Mouse (Mus musculus): ENCODE data around the gene Gng7. TPM values are rescaled to one million over a fixed set of nuclear protein-coding genes. Genes with fewer than 3 reads are reported as not detected.
"Not testable (repeated sequence)": the region's sequence is repeated elsewhere in the genome, so short reads cannot be mapped to it uniquely, and the experiment has no call there.

Gng7 gene
- polyA plus RNA-seq, 1 experiment from 2014 or later: 1.4 TPM

DNA sequence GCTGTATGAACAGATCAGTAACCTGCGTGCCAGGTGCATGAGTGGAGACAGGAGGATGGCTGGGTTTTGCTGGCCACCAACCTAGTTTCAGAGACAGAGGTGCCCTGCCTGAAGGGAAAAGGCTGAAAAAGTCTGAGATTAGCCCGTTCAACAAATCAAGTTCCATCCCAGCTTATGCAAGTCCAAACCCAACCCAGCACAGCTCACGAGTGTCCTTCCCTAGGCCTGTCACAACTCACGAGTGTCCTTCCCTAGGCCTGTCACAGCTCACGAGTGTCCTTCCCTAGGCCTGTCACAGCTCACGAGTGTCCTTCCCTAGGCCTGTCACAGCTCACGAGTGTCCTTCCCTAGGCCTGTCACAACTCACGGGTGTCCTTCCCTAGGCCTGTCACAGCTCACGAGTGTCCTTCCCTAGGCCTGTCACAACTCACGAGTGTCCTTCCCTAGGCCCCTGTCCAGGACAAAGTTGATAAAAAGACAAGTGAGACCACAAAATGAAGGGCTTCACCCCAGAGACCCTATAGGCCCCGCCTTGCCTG is 41.1 kb upstream of the Gng7 start:
- H3K4me1 ChIP-seq (ENCODE audit: control insufficient read depth in 2 of 2, insufficient read depth in 2 of 2, low read length in 2 of 2): peaks cover 9 to 24% of the 10 kb centered on the region in 2 experiments; a peak in 3 of 4 replicates
- H3K9ac ChIP-seq (ENCODE audit: low read length); H3K27ac ChIP-seq (replicated peaks in 1 of 2; ENCODE audit: control insufficient read depth in 1 of 2, insufficient read depth in 1 of 2, low read depth in 2 of 2, low read length in 2 of 2); H3K27me3 ChIP-seq (ENCODE audit: control insufficient read depth, insufficient read depth, low read length); H3K9me3 ChIP-seq (ENCODE audit: control insufficient read depth, low read length); ATAC-seq (ENCODE audit: insufficient number of reproducible peaks, insufficient read depth, low FRiP score, low read depth); H3K4me3 ChIP-seq (ENCODE audit: control insufficient read depth in 1 of 2, insufficient read depth in 1 of 2, low read depth in 1 of 2, low read length in 2 of 2); H3K4me2 ChIP-seq (ENCODE audit: low read length): not testable (repeated sequence)
- WGBS: 77% methylated on average over 8 of the region's 11 CpGs
- H3K36me3 ChIP-seq (ENCODE audit: control insufficient read depth, insufficient read depth, low read length): peaks cover 31% of the 10 kb centered on the region

DNA sequence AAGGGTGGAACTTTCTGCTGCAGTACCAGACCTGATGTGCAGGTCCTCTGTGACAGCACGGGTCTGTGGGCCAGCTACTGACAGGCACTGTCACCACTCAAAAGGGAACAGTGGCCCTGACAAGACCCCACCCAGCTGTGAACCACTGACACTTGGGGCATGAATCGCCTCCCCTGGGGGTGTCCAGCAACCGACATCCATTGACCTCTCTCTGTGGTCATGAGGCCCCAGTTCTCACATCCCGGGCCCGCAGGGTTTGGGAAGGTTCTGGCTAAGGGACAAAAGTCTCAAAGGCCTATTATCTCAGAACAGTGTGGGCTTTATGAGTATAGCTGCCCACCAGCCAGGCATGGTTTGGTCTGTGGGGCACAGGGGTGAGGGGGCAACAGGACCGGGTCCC is 40.4 kb upstream of the Gng7 start:
- 0 out of 2 replicates have a peak overlapping the region, but pooled peaks have one; percentile 16 for H3K9ac ChIP-seq (ENCODE audit: low read length)
- H3K4me2 ChIP-seq (ENCODE audit: low read length): no peak overlapping the region
- whole genome bisulfite sequencing: 81% methylated on average over 6 of the region's 6 CpGs
- no peaks in the 10 kb centered on the region for H3K9me3 ChIP-seq (ENCODE audit: control insufficient read depth, low read length)
- no peak overlapping the region for H3K4me3 ChIP-seq (ENCODE audit: control insufficient read depth in 1 of 2, insufficient read depth in 1 of 2, low read depth in 1 of 2, low read length in 2 of 2)
- peaks cover 9 to 24% of the 10 kb centered on the region in 2 experiments; a peak in 3 of 4 replicates for H3K4me1 ChIP-seq (ENCODE audit: control insufficient read depth in 2 of 2, insufficient read depth in 2 of 2, low read length in 2 of 2)
- ATAC-seq (ENCODE audit: insufficient number of reproducible peaks, insufficient read depth, low FRiP score, low read depth): no peak
- H3K27ac ChIP-seq (replicated peaks in 1 of 2; ENCODE audit: control insufficient read depth in 1 of 2, insufficient read depth in 1 of 2, low read depth in 2 of 2, low read length in 2 of 2): no peak overlapping the region
- H3K36me3 ChIP-seq (ENCODE audit: control insufficient read depth, insufficient read depth, low read length): peaks cover 38% of the 10 kb centered on the region
- no peaks in the 10 kb centered on the region for H3K27me3 ChIP-seq (ENCODE audit: control insufficient read depth, insufficient read depth, low read length)

DNA sequence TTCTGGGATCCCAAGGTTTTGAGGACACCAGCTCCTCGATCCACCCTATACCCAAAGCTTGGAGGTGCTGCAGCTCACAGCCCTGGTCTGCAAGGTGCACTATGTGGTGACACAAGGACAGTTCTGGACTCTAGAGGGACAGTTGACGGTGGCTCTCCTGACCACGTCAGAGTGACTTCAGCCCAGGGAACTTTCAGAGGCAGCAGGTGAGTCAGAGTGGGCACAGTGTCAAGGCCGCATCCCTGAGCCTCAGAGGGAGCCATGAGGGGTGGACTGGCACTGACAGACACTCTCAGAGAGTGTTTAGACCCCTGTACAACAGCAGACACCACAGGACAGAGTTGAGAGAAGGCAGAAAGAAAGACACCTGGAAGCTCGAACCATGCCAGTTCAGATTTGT is 37.8 kb upstream of the Gng7 start:
- Histone ChIP-seq H3K4me2 (ENCODE audit: low read length) (no peak overlapping the region), H3K9ac (ENCODE audit: low read length) (no peak overlapping the region), H3K4me3 (ENCODE audit: control insufficient read depth in 1 of 2, insufficient read depth in 1 of 2, low read depth in 1 of 2, low read length in 2 of 2) (no peak overlapping the region), H3K27ac (replicated peaks in 1 of 2; ENCODE audit: control insufficient read depth in 1 of 2, insufficient read depth in 1 of 2, low read depth in 2 of 2, low read length in 2 of 2) (no peak overlapping the region), H3K4me1 (ENCODE audit: control insufficient read depth in 2 of 2, insufficient read depth in 2 of 2, low read length in 2 of 2) (peaks cover 0 to 6% of the 10 kb centered on the region in 2 experiments; a peak in 2 of 4 replicates), H3K36me3 (ENCODE audit: control insufficient read depth, insufficient read depth, low read length) (peaks cover 64% of the 10 kb centered on the region), H3K9me3 (ENCODE audit: control insufficient read depth, low read length) (no peaks in the 10 kb centered on the region), H3K27me3 (ENCODE audit: control insufficient read depth, insufficient read depth, low read length) (no peaks in the 10 kb centered on the region)
- no peak for ATAC-seq (ENCODE audit: insufficient number of reproducible peaks, insufficient read depth, low FRiP score, low read depth)
- WGBS: 88% methylated on average over 5 of the region's 5 CpGs

DNA sequence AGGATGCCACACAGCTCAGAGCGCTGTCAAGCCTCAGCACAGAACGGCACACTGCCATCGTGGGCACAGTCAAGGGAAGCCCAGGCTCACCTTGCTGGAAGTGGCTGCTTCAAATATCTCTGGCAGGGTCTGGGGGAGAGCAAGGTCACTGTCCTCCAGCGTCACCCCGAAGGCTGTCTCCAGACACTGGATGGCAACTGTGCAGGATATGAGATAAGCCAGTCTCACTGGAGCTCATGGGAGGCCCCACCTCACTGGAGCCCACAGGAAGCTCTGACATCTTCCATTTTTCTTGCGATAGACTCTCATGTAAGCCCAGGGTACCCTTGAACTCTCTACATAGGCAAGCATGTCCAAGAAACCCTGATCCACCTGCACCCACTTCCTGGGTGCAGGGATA is 36.4 kb upstream of the Gng7 start:
- H3K9me3 ChIP-seq (ENCODE audit: control insufficient read depth, low read length): no peaks in the 10 kb centered on the region
- no peak overlapping the region for H3K9ac ChIP-seq (ENCODE audit: low read length)
- no peak overlapping the region for H3K27ac ChIP-seq (replicated peaks in 1 of 2; ENCODE audit: control insufficient read depth in 1 of 2, insufficient read depth in 1 of 2, low read depth in 2 of 2, low read length in 2 of 2)
- no peak overlapping the region for H3K4me3 ChIP-seq (ENCODE audit: control insufficient read depth in 1 of 2, insufficient read depth in 1 of 2, low read depth in 1 of 2, low read length in 2 of 2)
- H3K4me1 ChIP-seq (ENCODE audit: control insufficient read depth in 2 of 2, insufficient read depth in 2 of 2, low read length in 2 of 2): no peaks in the 10 kb centered on the region
- WGBS: 81% methylated on average over 6 of the region's 6 CpGs
- peaks cover 78% of the 10 kb centered on the region for H3K36me3 ChIP-seq (ENCODE audit: control insufficient read depth, insufficient read depth, low read length)
- no peak for ATAC-seq (ENCODE audit: insufficient number of reproducible peaks, insufficient read depth, low FRiP score, low read depth)
- no peaks in the 10 kb centered on the region for H3K27me3 ChIP-seq (ENCODE audit: control insufficient read depth, insufficient read depth, low read length)
- no peak overlapping the region for H3K4me2 ChIP-seq (ENCODE audit: low read length)

DNA sequence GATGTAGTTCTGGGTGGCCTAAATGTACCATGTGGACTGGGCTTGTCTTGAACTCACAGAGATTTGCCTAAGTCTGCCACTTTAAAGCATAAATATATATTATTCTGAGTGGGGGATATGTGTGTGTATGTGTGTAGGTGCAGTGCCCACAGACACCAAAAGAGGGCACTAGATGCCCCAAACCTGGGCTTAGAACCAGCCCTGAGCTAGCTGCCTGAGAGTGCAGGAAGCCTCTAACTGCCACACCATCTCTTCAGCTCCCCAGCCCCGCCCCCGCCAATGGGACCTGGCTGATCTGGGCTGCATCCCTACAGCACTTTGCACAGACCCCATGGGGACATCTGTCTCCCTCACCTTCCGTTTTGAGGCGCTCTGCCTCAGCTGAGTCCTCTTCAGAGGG is 35.9 kb upstream of the Gng7 start:
- Histone ChIP-seq H3K27me3 (ENCODE audit: control insufficient read depth, insufficient read depth, low read length) (no peaks in the 10 kb centered on the region), H3K27ac (replicated peaks in 1 of 2; ENCODE audit: control insufficient read depth in 1 of 2, insufficient read depth in 1 of 2, low read depth in 2 of 2, low read length in 2 of 2) (no peak overlapping the region), H3K4me1 (ENCODE audit: control insufficient read depth in 2 of 2, insufficient read depth in 2 of 2, low read length in 2 of 2) (no peaks in the 10 kb centered on the region), H3K36me3 (ENCODE audit: control insufficient read depth, insufficient read depth, low read length) (peaks cover 83% of the 10 kb centered on the region), H3K4me3 (ENCODE audit: control insufficient read depth in 1 of 2, insufficient read depth in 1 of 2, low read depth in 1 of 2, low read length in 2 of 2) (no peak overlapping the region), H3K9ac (ENCODE audit: low read length) (no peak overlapping the region), H3K9me3 (ENCODE audit: control insufficient read depth, low read length) (no peaks in the 10 kb centered on the region), H3K4me2 (ENCODE audit: low read length) (no peak overlapping the region)
- 89% methylated on average over 4 of the region's 4 CpGs for WGBS
- ATAC-seq (ENCODE audit: insufficient number of reproducible peaks, insufficient read depth, low FRiP score, low read depth): no peak

DNA sequence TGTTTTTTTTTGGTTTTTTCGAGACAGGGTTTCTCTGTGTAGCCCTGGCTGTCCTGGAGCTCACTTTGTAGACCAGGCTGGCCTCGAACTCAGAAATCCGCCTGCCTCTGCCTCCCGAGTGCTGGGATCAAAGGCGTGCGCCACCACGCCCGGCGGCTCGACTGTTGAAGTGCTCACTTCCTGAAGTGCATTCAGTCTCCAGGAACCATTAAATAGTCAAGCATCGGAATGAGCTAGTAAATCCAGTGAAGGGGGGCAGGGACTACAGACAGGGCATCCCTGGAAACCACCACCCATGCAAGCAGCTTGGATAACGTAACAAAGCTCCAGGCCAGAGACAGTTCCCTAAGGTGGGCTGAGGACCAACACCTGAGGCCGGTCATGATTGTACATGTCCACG is 30.5 kb upstream of the Gng7 start:
- not testable (repeated sequence) for H3K27ac ChIP-seq (replicated peaks in 1 of 2; ENCODE audit: control insufficient read depth in 1 of 2, insufficient read depth in 1 of 2, low read depth in 2 of 2, low read length in 2 of 2); H3K4me1 ChIP-seq (ENCODE audit: control insufficient read depth in 2 of 2, insufficient read depth in 2 of 2, low read length in 2 of 2); H3K4me2 ChIP-seq (ENCODE audit: low read length); H3K27me3 ChIP-seq (ENCODE audit: control insufficient read depth, insufficient read depth, low read length); H3K4me3 ChIP-seq (ENCODE audit: control insufficient read depth in 1 of 2, insufficient read depth in 1 of 2, low read depth in 1 of 2, low read length in 2 of 2); ATAC-seq (ENCODE audit: insufficient number of reproducible peaks, insufficient read depth, low FRiP score, low read depth); H3K9me3 ChIP-seq (ENCODE audit: control insufficient read depth, low read length); H3K9ac ChIP-seq (ENCODE audit: low read length)
- peaks cover 74% of the 10 kb centered on the region for H3K36me3 ChIP-seq (ENCODE audit: control insufficient read depth, insufficient read depth, low read length)
- 91% methylated on average over 14 of the region's 14 CpGs for WGBS

DNA sequence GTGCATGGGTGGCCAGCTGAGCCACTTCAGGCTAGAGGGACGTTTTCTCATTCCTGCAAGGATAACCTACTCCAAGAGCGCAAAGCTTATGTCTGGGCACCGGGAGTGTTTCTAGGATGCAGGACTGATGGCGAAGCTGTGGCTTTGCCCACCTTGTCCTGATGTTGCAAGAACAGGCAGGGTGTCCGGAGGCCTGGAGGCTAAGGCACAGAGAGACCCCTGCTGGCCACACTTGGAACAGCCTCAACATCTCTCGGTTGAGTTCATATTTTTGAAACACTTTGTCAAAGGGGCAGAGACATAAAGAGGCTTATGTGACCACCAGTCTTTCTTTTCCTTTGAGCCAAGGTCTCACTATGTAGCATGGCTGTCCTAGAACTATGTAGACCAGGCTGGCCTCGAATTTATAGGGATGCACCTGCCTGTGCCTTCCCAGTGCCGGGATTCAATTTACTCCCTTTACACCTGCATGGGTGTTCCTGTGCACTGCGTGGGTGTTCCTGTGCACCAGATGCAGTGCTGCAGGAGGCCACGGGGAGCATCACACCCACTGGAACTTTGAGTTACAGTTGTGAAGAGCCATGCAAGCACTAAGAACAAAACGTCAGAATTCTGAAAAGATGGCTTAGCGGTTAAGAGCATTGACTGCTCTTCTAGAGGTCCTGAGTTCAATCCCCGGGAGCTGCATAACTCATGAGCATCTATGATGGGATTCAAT is 26.9 kb upstream of the Gng7 start:
- Histone ChIP-seq H3K4me1 (ENCODE audit: control insufficient read depth in 2 of 2, insufficient read depth in 2 of 2, low read length in 2 of 2) (no peaks in the 10 kb centered on the region), H3K27ac (replicated peaks in 1 of 2; ENCODE audit: control insufficient read depth in 1 of 2, insufficient read depth in 1 of 2, low read depth in 2 of 2, low read length in 2 of 2) (no peak overlapping the region), H3K36me3 (ENCODE audit: control insufficient read depth, insufficient read depth, low read length) (peaks cover 38% of the 10 kb centered on the region), H3K9ac (ENCODE audit: low read length) (no peak overlapping the region), H3K4me2 (ENCODE audit: low read length) (no peak overlapping the region), H3K27me3 (ENCODE audit: control insufficient read depth, insufficient read depth, low read length) (no peaks in the 10 kb centered on the region), H3K4me3 (ENCODE audit: control insufficient read depth in 1 of 2, insufficient read depth in 1 of 2, low read depth in 1 of 2, low read length in 2 of 2) (no peak overlapping the region), H3K9me3 (ENCODE audit: control insufficient read depth, low read length) (no peaks in the 10 kb centered on the region)
- ATAC-seq (ENCODE audit: insufficient number of reproducible peaks, insufficient read depth, low FRiP score, low read depth): no peak
- 27% methylated on average over 13 of the region's 13 CpGs for WGBS
